Mouse (Mus musculus) E14TG2a.4 (cell line): ENCODE measurements at regions not wholly inside any gene's neighbourhood (a gene's known extent, or its start where the extent isn't known, plus 50 kb on each side); places are given as distances from the start of the nearest gene placed in this dataset.

Experiments
- CTCF ChIP-seq: conservative IDR thresholded peaks from 2 replicates; pipeline ENCODE4 v1.5.1; 2014; ENCODE audit warnings: low read length
- NANOG ChIP-seq: IDR thresholded peaks from 2 replicates; pipeline ENCODE4 v1.6.1; 2014; ENCODE audit warnings: borderline replicate concordance, low read length, mixed read lengths
- POU5F1 ChIP-seq: IDR thresholded peaks from 2 replicates; pipeline ENCODE4 v1.6.1; 2014; ENCODE audit warnings: low read length, borderline replicate concordance

DNA sequence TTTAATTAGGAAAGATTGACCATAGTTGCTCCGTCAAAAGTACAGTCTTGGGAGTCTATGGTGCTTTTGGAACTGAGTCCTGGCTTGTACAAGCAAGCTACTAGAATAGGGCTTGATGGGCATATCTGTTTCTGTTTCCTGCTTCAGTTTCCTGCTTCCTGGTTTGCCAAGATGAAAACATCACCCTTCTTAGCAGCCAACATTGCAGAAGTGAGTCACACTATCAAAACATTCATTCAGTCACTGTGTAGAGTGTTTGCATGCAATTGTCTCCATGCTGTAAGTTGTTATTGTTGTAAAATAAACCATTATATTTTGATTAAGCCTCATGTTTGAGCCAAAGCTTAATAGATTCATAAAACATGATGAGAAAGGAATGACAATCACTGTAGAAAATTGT, 149.3 kb upstream of the Neil3 start:
- TF ChIP-seq CTCF (no peak), NANOG (no peak), POU5F1 (no peak)
